ENCODE assay signal across 8 mouse cellular contexts in genomic region chr7:143067897-143068296, GRCm38 (mm10). TPM values are rescaled to one million over a fixed set of nuclear protein-coding genes. Genes with fewer than 3 reads are reported as not detected.
DNase-seq lines count a peak whose midpoint lies in the region; ATAC-seq and TF ChIP-seq lines count a peak whose summit lies in the region.

No protein-coding gene starts in this region.

- H3K4me2 ChIP-seq in kidney, postnatal 0 days (ENCODE audit: low read length): peak overlapping the region; percentile 43; the same call in 1 of the 2 replicates
- H3K4me2 ChIP-seq in heart, embryonic 16.5 days (ENCODE audit: low read depth, low read length): no peak overlapping the region
- H3K4me2 ChIP-seq in midbrain, embryonic 14.5 days (ENCODE audit: low read length): peak overlapping the region; percentile 83

- DNase-seq in kidney, postnatal 0 days (ENCODE audit: low spot score): no peak
- DNase-seq in kidney, adult 9 months: no peak
- DNase-seq in embryonic facial prominence, embryonic 10.5 days (ENCODE audit: low spot score): no peak
- no peak for DNase-seq in midbrain, embryonic 14.5 days
- no peak for DNase-seq in gastrocnemius, postnatal 4 days (ENCODE audit: low spot score in 2 of 2)
- DNase-seq in urinary bladder, postnatal 4 days (ENCODE audit: low spot score in 2 of 2): no peak
- DNase-seq in frontal cortex, postnatal 14 days (ENCODE audit: low spot score in 2 of 2): no peak

- no peaks in the 10 kb centered on the region for H3K27me3 ChIP-seq in kidney, postnatal 0 days (ENCODE audit: insufficient read depth, low read length)
- no peaks in the 10 kb centered on the region for H3K27me3 ChIP-seq in embryonic facial prominence, embryonic 10.5 days (replicated peaks; ENCODE audit: low read depth, poor library complexity, severe bottlenecking)
- H3K27me3 ChIP-seq in heart, embryonic 16.5 days (ENCODE audit: control insufficient read depth, insufficient read depth, low read length): no peaks in the 10 kb centered on the region
- H3K27me3 ChIP-seq in midbrain, embryonic 14.5 days (ENCODE audit: control insufficient read depth, insufficient read depth, low read length): no peaks in the 10 kb centered on the region

- ATAC-seq in kidney, postnatal 0 days (replicated peaks; ENCODE audit: low FRiP score, low read depth): no peak
- no peak for ATAC-seq in heart, embryonic 16.5 days (replicated peaks; ENCODE audit: extremely low read depth, insufficient read depth, low FRiP score)
- ATAC-seq in midbrain, embryonic 14.5 days (ENCODE audit: low FRiP score, low TSS enrichment): no peak

- H3K4me3 ChIP-seq in kidney, postnatal 0 days (replicated peaks; ENCODE audit: low read depth, low read length): no peak overlapping the region
- peak overlapping the region; percentile 94 for H3K4me3 ChIP-seq in embryonic facial prominence, embryonic 10.5 days
- no peak overlapping the region for H3K4me3 ChIP-seq in heart, embryonic 16.5 days (ENCODE audit: low read length)
- H3K4me3 ChIP-seq in midbrain, embryonic 14.5 days (replicated peaks; ENCODE audit: low read depth, low read length): peak overlapping the region; percentile 83

- H3K27ac ChIP-seq in kidney, postnatal 0 days: peak overlapping the region; percentile 86
- peak overlapping the region; percentile 90 for H3K27ac ChIP-seq in embryonic facial prominence, embryonic 10.5 days (replicated peaks)
- H3K27ac ChIP-seq in heart, embryonic 16.5 days (ENCODE audit: low read length): peak overlapping the region; percentile 88
- peak overlapping the region; percentile 98 for H3K27ac ChIP-seq in midbrain, embryonic 14.5 days (replicated peaks; ENCODE audit: low read depth, low read length)

- 71% methylated on average over 3 of the region's 3 CpGs for WGBS in kidney, postnatal 0 days
- WGBS in embryonic facial prominence, embryonic 10.5 days: 91% methylated on average over 3 of the region's 3 CpGs
- WGBS in heart, embryonic 16.5 days: 74% methylated on average over 3 of the region's 3 CpGs
- WGBS in midbrain, embryonic 14.5 days: 81% methylated on average over 3 of the region's 3 CpGs

- H3K9me3 ChIP-seq in kidney, postnatal 0 days (replicated peaks; ENCODE audit: low read length): no peaks in the 10 kb centered on the region
- H3K9me3 ChIP-seq in embryonic facial prominence, embryonic 10.5 days: no peaks in the 10 kb centered on the region
- H3K9me3 ChIP-seq in heart, embryonic 16.5 days (replicated peaks; ENCODE audit: control insufficient read depth, low read length): no peaks in the 10 kb centered on the region
- H3K9me3 ChIP-seq in midbrain, embryonic 14.5 days (ENCODE audit: control insufficient read depth, low read length): no peaks in the 10 kb centered on the region

- peaks cover 50% of the 10 kb centered on the region for H3K36me3 ChIP-seq in kidney, postnatal 0 days (ENCODE audit: insufficient read depth, low read length)
- peaks cover 71% of the 10 kb centered on the region for H3K36me3 ChIP-seq in embryonic facial prominence, embryonic 10.5 days (replicated peaks)
- H3K36me3 ChIP-seq in heart, embryonic 16.5 days (ENCODE audit: control insufficient read depth, insufficient read depth): peaks cover 50% of the 10 kb centered on the region
- H3K36me3 ChIP-seq in midbrain, embryonic 14.5 days (ENCODE audit: control insufficient read depth, insufficient read depth, low read length): peaks cover 43% of the 10 kb centered on the region

- H3K4me1 ChIP-seq in kidney, postnatal 0 days (replicated peaks; ENCODE audit: insufficient read depth, low read length): peaks cover 12% of the 10 kb centered on the region
- peaks cover 29% of the 10 kb centered on the region for H3K4me1 ChIP-seq in embryonic facial prominence, embryonic 10.5 days
- peaks cover 17% of the 10 kb centered on the region for H3K4me1 ChIP-seq in heart, embryonic 16.5 days (ENCODE audit: control insufficient read depth, insufficient read depth, low read length)
- H3K4me1 ChIP-seq in midbrain, embryonic 14.5 days (ENCODE audit: control insufficient read depth, insufficient read depth, low read length): peaks cover 20% of the 10 kb centered on the region

- no peak overlapping the region for H3K9ac ChIP-seq in kidney, postnatal 0 days (ENCODE audit: low read depth, low read length)
- no peak overlapping the region for H3K9ac ChIP-seq in heart, embryonic 16.5 days (ENCODE audit: low read length)
- no peak overlapping the region; the same call in 1 of the 2 replicates for H3K9ac ChIP-seq in midbrain, embryonic 14.5 days (replicated peaks; ENCODE audit: low read length)

- TF ChIP-seq CTCF in kidney, postnatal 0 days (IDR thresholded peaks at IDR 0.05; ENCODE audit: low read depth): no peak

RNA-seq across cellular contexts. Expression of gene Tssc4, which starts 1.2 kb away (rescaled TPM):
- 69.1 and 72.3 TPM in 2 replicates for polyA plus RNA-seq in kidney, postnatal 0 days (2015; fragmentation: Nextera tagmentation; extraction: Ambion mirVana)
- 130 and 132 TPM in 2 replicates for polyA plus RNA-seq in embryonic facial prominence, embryonic 10.5 days (2016; fragmentation: Nextera tagmentation; extraction: Ambion mirVana)
- polyA plus RNA-seq in heart, embryonic 16.5 days (2015; fragmentation: Nextera tagmentation; extraction: Ambion mirVana): 59.2 and 61.5 TPM in 2 replicates
- 70.4 and 102 TPM in 2 replicates for polyA plus RNA-seq in midbrain, embryonic 14.5 days (2014; fragmentation: Nextera tagmentation; extraction: Ambion mirVana)
- total RNA-seq in gastrocnemius, postnatal 4 days (2021): 10 to 100 TPM; 24.5 to 26.8 TPM

RNA-seq across cellular contexts. Expression of gene Cd81, which starts 15.4 kb away (rescaled TPM):
- polyA plus RNA-seq in kidney, postnatal 0 days (2015; fragmentation: Nextera tagmentation; extraction: Ambion mirVana): 621 and 647 TPM in 2 replicates
- polyA plus RNA-seq in embryonic facial prominence, embryonic 10.5 days (2016; fragmentation: Nextera tagmentation; extraction: Ambion mirVana): 251 and 255 TPM in 2 replicates
- 878 and 900 TPM in 2 replicates for polyA plus RNA-seq in heart, embryonic 16.5 days (2015; fragmentation: Nextera tagmentation; extraction: Ambion mirVana)
- 316 and 322 TPM in 2 replicates for polyA plus RNA-seq in midbrain, embryonic 14.5 days (2014; fragmentation: Nextera tagmentation; extraction: Ambion mirVana)
- 100 to 1,000 TPM; 347 to 375 TPM for total RNA-seq in gastrocnemius, postnatal 4 days (2021)

RNA-seq across cellular contexts. Expression of gene Trpm5, which starts 26.5 kb away (rescaled TPM):
- polyA plus RNA-seq in kidney, postnatal 0 days (2015; fragmentation: Nextera tagmentation; extraction: Ambion mirVana): 3.4 and 3.9 TPM in 2 replicates
- 0.60 and 0.77 TPM in 2 replicates for polyA plus RNA-seq in embryonic facial prominence, embryonic 10.5 days (2016; fragmentation: Nextera tagmentation; extraction: Ambion mirVana)
- 3.1 and 3.7 TPM in 2 replicates for polyA plus RNA-seq in heart, embryonic 16.5 days (2015; fragmentation: Nextera tagmentation; extraction: Ambion mirVana)
- polyA plus RNA-seq in midbrain, embryonic 14.5 days (2014; fragmentation: Nextera tagmentation; extraction: Ambion mirVana): 0.40 and 1.3 TPM in 2 replicates
- 10 to 100 TPM in 1 of 2 experiments, 1 to 10 TPM in 1; 10.0 to 10.3 TPM for total RNA-seq in gastrocnemius, postnatal 4 days (2021)

RNA-seq across cellular contexts. Expression of gene Kcnq1, which starts 38.3 kb away (rescaled TPM):
- polyA plus RNA-seq in kidney, postnatal 0 days (2015; fragmentation: Nextera tagmentation; extraction: Ambion mirVana): 12.6 and 13.4 TPM in 2 replicates
- 1.0 and 1.5 TPM in 2 replicates for polyA plus RNA-seq in embryonic facial prominence, embryonic 10.5 days (2016; fragmentation: Nextera tagmentation; extraction: Ambion mirVana)
- polyA plus RNA-seq in heart, embryonic 16.5 days (2015; fragmentation: Nextera tagmentation; extraction: Ambion mirVana): 34.6 and 34.9 TPM in 2 replicates
- polyA plus RNA-seq in midbrain, embryonic 14.5 days (2014; fragmentation: Nextera tagmentation; extraction: Ambion mirVana): 1.2 and 2.0 TPM in 2 replicates
- total RNA-seq in gastrocnemius, postnatal 4 days (2021): 1 to 10 TPM; 6.0 to 7.7 TPM

Comparison
In these comparisons a context has a peak if more than half of its experiments do, and no peak if none do; other contexts are left out.
1. H3K4me3 ChIP-seq: peak in embryonic facial prominence, embryonic 10.5 days (single experiment) and midbrain, embryonic 14.5 days (single experiment); none in kidney, postnatal 0 days (single experiment) and heart, embryonic 16.5 days (single experiment).
2. Peak in every context shown above with its lines, with median percentiles within 50 percentile points of each other: H3K27ac ChIP-seq.